ENCODE assay signal across 8 mouse cellular contexts in the genomic region with DNA sequence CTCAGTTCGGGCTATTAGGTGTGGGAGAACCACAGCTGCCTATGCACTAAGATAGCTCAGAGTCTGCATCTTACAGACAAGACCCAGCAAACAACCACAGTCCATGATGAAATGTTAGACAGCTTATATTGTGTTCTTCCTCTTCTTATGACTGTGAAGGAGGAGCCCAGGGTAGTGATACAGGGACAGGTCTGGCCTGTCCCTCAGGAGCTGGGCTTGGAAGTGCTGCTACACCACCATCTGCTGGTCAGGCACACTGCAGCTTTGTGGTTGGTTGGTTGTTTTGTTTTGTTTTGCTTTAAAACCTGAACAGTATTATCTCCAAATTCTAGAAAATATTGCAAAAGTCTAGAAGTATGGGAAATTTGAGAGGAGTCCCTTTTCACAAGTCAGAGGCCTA. TPM values are rescaled to one million over a fixed set of nuclear protein-coding genes. Genes with fewer than 3 reads are reported as not detected.
A peak's percentile ranks its signal among the peaks of the same experiment; 100 is the strongest.
DNase-seq lines count a peak whose midpoint lies in the region; ATAC-seq and TF ChIP-seq lines count a peak whose summit lies in the region.

No protein-coding gene starts in this region.

- DNase-seq in heart, adult 2 months: peak; percentile 44 to 56
- DNase-seq in embryonic facial prominence, embryonic 10.5 days (ENCODE audit: low spot score): peak; percentile 17
- peak; percentile 44 to 67 for DNase-seq in kidney, postnatal 4 days
- no peak for DNase-seq in right cerebral cortex, adult 18-20 months
- DNase-seq in midbrain, embryonic 11.5 days (ENCODE audit: low spot score, missing footprints): no peak
- DNase-seq in layer of hippocampus, postnatal 25 days (ENCODE audit: extremely low spot score in 1 of 2, low spot score in 1 of 2): no peak

- H3K4me3 ChIP-seq in heart, adult 2 months: no peak overlapping the region
- H3K4me3 ChIP-seq in heart, embryonic 11.5 days (ENCODE audit: low read depth, low read length): no peak overlapping the region
- H3K4me3 ChIP-seq in C2C12 (ENCODE audit: insufficient read depth, poor library complexity, severe bottlenecking): no peak overlapping the region
- H3K4me3 ChIP-seq in embryonic facial prominence, embryonic 10.5 days: no peak overlapping the region
- H3K4me3 ChIP-seq in midbrain, embryonic 11.5 days (ENCODE audit: low read depth, low read length): no peak overlapping the region

- peak overlapping the region; percentile 31 for H3ac ChIP-seq in C2C12 (ENCODE audit: control insufficient read depth, insufficient read length, low read depth)

- H3K79me2 ChIP-seq in heart, adult 2 months (replicated peaks; ENCODE audit: control insufficient read depth, insufficient read depth, low read length): no peaks in the 10 kb centered on the region
- no peaks in the 10 kb centered on the region for H3K79me2 ChIP-seq in C2C12 (ENCODE audit: control insufficient read depth, insufficient read depth)

- TF ChIP-seq EP300 in heart, adult 2 months (IDR thresholded peaks at IDR 0.05; ENCODE audit: insufficient read depth, low read depth, low read length): 0 out of 2 replicates have a peak, but pooled peaks have one; percentile 33

- intact Hi-C loops in heart, adult 2 months (cut with DNase I): loop anchor here (1.0 to 5.0 kb wide), 3 partner anchors 193 to 302 kb away; no protein-coding TSS in a partner anchor

- WGBS in heart, adult 2 months: 82% methylated on average over 1 of the region's 1 CpGs
- 88% methylated on average over 1 of the region's 1 CpGs for WGBS in heart, embryonic 11.5 days (ENCODE audit: insufficient replicate concordance)
- WGBS in embryonic facial prominence, embryonic 10.5 days: 96% methylated on average over 1 of the region's 1 CpGs
- 88% methylated on average over 1 of the region's 1 CpGs for WGBS in midbrain, embryonic 11.5 days

- peaks cover 5% of the 10 kb centered on the region; the same call in 1 of the 2 replicates for H3K36me3 ChIP-seq in heart, adult 2 months (ENCODE audit: control insufficient read depth, insufficient read depth, low read length)
- H3K36me3 ChIP-seq in heart, embryonic 11.5 days (ENCODE audit: control insufficient read depth, insufficient read depth, low read length): no peaks in the 10 kb centered on the region
- peaks cover 26% of the 10 kb centered on the region for H3K36me3 ChIP-seq in C2C12 (ENCODE audit: control insufficient read depth, insufficient read depth)
- H3K36me3 ChIP-seq in embryonic facial prominence, embryonic 10.5 days (replicated peaks): no peaks in the 10 kb centered on the region
- H3K36me3 ChIP-seq in midbrain, embryonic 11.5 days (ENCODE audit: control insufficient read depth, insufficient read depth, low read length): no peaks in the 10 kb centered on the region

- peaks cover 3% of the 10 kb centered on the region; the same call in 1 of the 2 replicates for H3K4me1 ChIP-seq in heart, adult 2 months (ENCODE audit: control insufficient read depth, insufficient read depth, low read length)
- H3K4me1 ChIP-seq in heart, embryonic 11.5 days (ENCODE audit: control insufficient read depth, insufficient read depth, low read length): peaks cover 10% of the 10 kb centered on the region
- H3K4me1 ChIP-seq in embryonic facial prominence, embryonic 10.5 days: peaks cover 56% of the 10 kb centered on the region
- peaks cover 2% of the 10 kb centered on the region; the same call in 1 of the 2 replicates for H3K4me1 ChIP-seq in midbrain, embryonic 11.5 days (ENCODE audit: control insufficient read depth, insufficient read depth, low read length)

- peak overlapping the region; percentile 34 for H3K27ac ChIP-seq in heart, adult 2 months
- no peak overlapping the region for H3K27ac ChIP-seq in heart, embryonic 11.5 days (ENCODE audit: low read depth, low read length)
- H3K27ac ChIP-seq in embryonic facial prominence, embryonic 10.5 days (replicated peaks): 0 out of 2 replicates have a peak overlapping the region, but pooled peaks have one; percentile 15
- no peak overlapping the region for H3K27ac ChIP-seq in midbrain, embryonic 11.5 days (ENCODE audit: low read depth, low read length)

- TF ChIP-seq CTCF in heart, adult 2 months (IDR thresholded peaks at IDR 0.05): peak; percentile 78
- TF ChIP-seq CTCF in C2C12 (IDR thresholded peaks at IDR 0.05; ENCODE audit: control insufficient read depth, insufficient read depth, insufficient read length): peak; percentile 73

- TF ChIP-seq POLR2A in heart, adult 2 months (IDR thresholded peaks at IDR 0.05; ENCODE audit: insufficient read depth, low read depth, low read length): no peak

- no peak overlapping the region for H3K4me2 ChIP-seq in heart, embryonic 11.5 days
- H3K4me2 ChIP-seq in midbrain, embryonic 11.5 days: no peak overlapping the region

- no peaks in the 10 kb centered on the region for H3K9me3 ChIP-seq in heart, embryonic 11.5 days (replicated peaks; ENCODE audit: control insufficient read depth, low read length)
- no peaks in the 10 kb centered on the region for H3K9me3 ChIP-seq in embryonic facial prominence, embryonic 10.5 days
- H3K9me3 ChIP-seq in midbrain, embryonic 11.5 days (ENCODE audit: control insufficient read depth, low read length): no peaks in the 10 kb centered on the region

- H3K9ac ChIP-seq in heart, adult 2 months (ENCODE audit: low read depth, low read length): no peak overlapping the region
- H3K9ac ChIP-seq in heart, embryonic 11.5 days (ENCODE audit: low read depth, low read length): no peak overlapping the region
- no peak overlapping the region for H3K9ac ChIP-seq in midbrain, embryonic 11.5 days (ENCODE audit: low read length)

- no peaks in the 10 kb centered on the region for H3K79me3 ChIP-seq in C2C12 (ENCODE audit: low read depth)

- H3K27me3 ChIP-seq in heart, adult 2 months (ENCODE audit: control insufficient read depth, insufficient read depth, low read length): no peaks in the 10 kb centered on the region
- H3K27me3 ChIP-seq in heart, embryonic 11.5 days (ENCODE audit: control insufficient read depth, insufficient read depth, low read length): no peaks in the 10 kb centered on the region
- H3K27me3 ChIP-seq in C2C12 (ENCODE audit: control insufficient read depth, insufficient read depth, insufficient read length): no peaks in the 10 kb centered on the region
- no peaks in the 10 kb centered on the region for H3K27me3 ChIP-seq in embryonic facial prominence, embryonic 10.5 days (replicated peaks; ENCODE audit: low read depth, poor library complexity, severe bottlenecking)
- no peaks in the 10 kb centered on the region for H3K27me3 ChIP-seq in midbrain, embryonic 11.5 days (ENCODE audit: control insufficient read depth, insufficient read depth, low read length)

- no peak; the same call in 1 of the 2 replicates for ATAC-seq in heart, embryonic 11.5 days (replicated peaks; ENCODE audit: insufficient number of reproducible peaks, low FRiP score, low TSS enrichment)
- no peak for ATAC-seq in midbrain, embryonic 11.5 days (ENCODE audit: low FRiP score)

TF ChIP-seq in C2C12, 6 proteins besides CTCF, POLR2A, EP300 and RAD21:
- TF ChIP-seq MYOG (IDR thresholded peaks at IDR 0.05; ENCODE audit: control insufficient read depth, extremely low read depth, insufficient read length) (no peak), MAX (IDR thresholded peaks at IDR 0.05) (no peak), MYOD1 (IDR thresholded peaks at IDR 0.05; ENCODE audit: control insufficient read depth, insufficient read length, low read depth) (no peak), FOSL1 (IDR thresholded peaks at IDR 0.05; ENCODE audit: insufficient read depth, low read length, poor library complexity, severe bottlenecking) (no peak), USF1 (IDR thresholded peaks at IDR 0.05; ENCODE audit: low read depth) (no peak), CEBPB (IDR thresholded peaks at IDR 0.05; ENCODE audit: low read depth) (no peak)

RNA-seq across cellular contexts. Expression of a gene that starts 38.2 kb away (rescaled TPM):
- total RNA-seq in heart, adult 2 months (2021): 1 to 10 TPM; 3.8 to 4.0 TPM
- polyA plus RNA-seq in heart, adult 2 months (2012; rRNA removed): 8.0 and 11.7 TPM in 2 replicates
- 7.8 and 8.7 TPM in 2 replicates for polyA plus RNA-seq in heart, embryonic 11.5 days (2014; fragmentation: Nextera tagmentation; extraction: Ambion mirVana)
- polyA plus RNA-seq in C2C12 (2012; fragmentation: generic; extraction: Trizol): 13.1 TPM
- polyA plus RNA-seq in embryonic facial prominence, embryonic 10.5 days (2016; fragmentation: Nextera tagmentation; extraction: Ambion mirVana): 8.9 and 10.0 TPM in 2 replicates
- polyA plus RNA-seq in midbrain, embryonic 11.5 days (2014; fragmentation: Nextera tagmentation; extraction: Ambion mirVana): 8.0 and 8.4 TPM in 2 replicates
- total RNA-seq in layer of hippocampus, postnatal 25 days (2021): 10 to 100 TPM in 1 of 2 experiments, 1 to 10 TPM in 1; 9.9 to 16.7 TPM

RNA-seq across cellular contexts. Expression of a gene that starts 38.2 kb away (rescaled TPM):
- 10 to 100 TPM; 51.8 to 52.4 TPM for total RNA-seq in heart, adult 2 months (2021)
- 16.0 and 29.7 TPM in 2 replicates for polyA plus RNA-seq in heart, adult 2 months (2012; rRNA removed)
- polyA plus RNA-seq in heart, embryonic 11.5 days (2014; fragmentation: Nextera tagmentation; extraction: Ambion mirVana): 16.0 and 18.5 TPM in 2 replicates
- polyA plus RNA-seq in C2C12 (2012; fragmentation: generic; extraction: Trizol): 8.3 TPM
- 19.8 and 21.0 TPM in 2 replicates for polyA plus RNA-seq in embryonic facial prominence, embryonic 10.5 days (2016; fragmentation: Nextera tagmentation; extraction: Ambion mirVana)
- polyA plus RNA-seq in midbrain, embryonic 11.5 days (2014; fragmentation: Nextera tagmentation; extraction: Ambion mirVana): 18.3 and 23.2 TPM in 2 replicates
- 10 to 100 TPM in 1 of 2 experiments, 1 to 10 TPM in 1; 10.0 to 11.4 TPM for total RNA-seq in layer of hippocampus, postnatal 25 days (2021)

Comparison
In these comparisons a context has a peak if more than half of its experiments do, and no peak if none do; other contexts are left out.
1. H3K27ac ChIP-seq: peak in heart, adult 2 months (single experiment) and embryonic facial prominence, embryonic 10.5 days (single experiment); none in heart, embryonic 11.5 days (single experiment) and midbrain, embryonic 11.5 days (single experiment).
2. DNase-seq: peak in heart, adult 2 months (2 of 2), embryonic facial prominence, embryonic 10.5 days (single experiment) and kidney, postnatal 4 days (2 of 2); none in right cerebral cortex, adult 18-20 months (single experiment), midbrain, embryonic 11.5 days (single experiment) and layer of hippocampus, postnatal 25 days (0 of 2).